Mouse (Mus musculus) midbrain, embryonic 13.5 days (tissue): ENCODE measurements around the gene Tnfrsf1b. TPM values are rescaled to one million over a fixed set of nuclear protein-coding genes. Genes with fewer than 3 reads are reported as not detected.

Source experiments
- ATAC-seq: fragments of 200-750 bp; cut with Nextera tagmentation; 2 replicates; pipeline ENCODE4 v1.8.0; 2017; ENCODE audit warnings: mild to moderate bottlenecking, moderate TSS enrichment, moderate library complexity
- H3K27ac ChIP-seq: fragments of 300-500 bp; sonication (generic); 2 replicates; pipeline ENCODE4 v1.5.1; 2015; ENCODE audit warnings: inconsistent platforms, mild to moderate bottlenecking, moderate library complexity
- H3K27me3 ChIP-seq: fragments of 300-500 bp; sonication (generic); 2 replicates; pipeline ENCODE4 v1.6.1; 2015; ENCODE audit warnings: mild to moderate bottlenecking, inconsistent platforms
- H3K36me3 ChIP-seq: fragments of 300-500 bp; sonication (generic); 2 replicates; pipeline ENCODE4 v1.6.1; 2015; ENCODE audit warnings: mild to moderate bottlenecking, inconsistent platforms
- H3K4me1 ChIP-seq: fragments of 300-500 bp; sonication (generic); replicated peaks from 2 replicates; pipeline ENCODE4 v1.6.1; 2015; ENCODE audit warnings: inconsistent platforms
- H3K4me2 ChIP-seq: fragments of 300-500 bp; sonication (generic); replicated peaks from 2 replicates; pipeline ENCODE4 v1.6.1; 2015; ENCODE audit warnings: moderate library complexity, mild to moderate bottlenecking, inconsistent platforms
- H3K4me3 ChIP-seq: fragments of 300-500 bp; sonication (generic); replicated peaks from 2 replicates; pipeline ENCODE4 v1.5.1; 2015; ENCODE audit warnings: mild to moderate bottlenecking, inconsistent platforms
- H3K9ac ChIP-seq: fragments of 300-500 bp; sonication (generic); replicated peaks from 2 replicates; pipeline ENCODE4 v1.6.1; 2015; ENCODE audit warnings: mild to moderate bottlenecking, inconsistent platforms
- H3K9me3 ChIP-seq: fragments of 300-500 bp; sonication (generic); 2 replicates; pipeline ENCODE4 v1.6.1; 2016; ENCODE audit warnings: mild to moderate bottlenecking, inconsistent platforms
- WGBS: fragments of 180-500 bp; shearing (Covaris S2); methylation state at CpG from one replicate; pipeline ENCODE4 v1.1.7; 2015; 5-methylcytosine and 5-hydroxymethylcytosine counted together
- polyA plus RNA-seq: library from polyadenylated mRNA; unstranded; fragments of >200 nt; fragmentation: Nextera tagmentation; extraction: Ambion mirVana; gene quantifications from 2 replicates; pipeline ENCODE4 v1.2.1, GENCODE M21; 2015

The Tnfrsf1b gene
- polyA plus RNA-seq, result 1.8 and 2.0 TPM in 2 replicates

GRCm38 (mm10) chr4:145246173-145247011, at the start of gene Tnfrsf1b:
Gene Tnfrsf1b (minus strand): TSS chr4:145246870.
- H3K4me2 ChIP-seq, result peak within 1 kb of the TSS; percentile 67
- WGBS, result 1% methylated on average over 47 of the region's 47 CpGs
- peak within 1 kb of the TSS; percentile 52; the same call in 1 of the 2 replicates for H3K9ac ChIP-seq
- H3K27me3 ChIP-seq, result peaks cover 32% of the 10 kb centered on the region
- no peak within 1 kb of the TSS for H3K27ac ChIP-seq
- H3K36me3 ChIP-seq, result no peaks in the 10 kb centered on the region
- ATAC-seq, result peak; percentile 68
- peaks cover 9% of the 10 kb centered on the region for H3K4me1 ChIP-seq
- H3K4me3 ChIP-seq, result peak within 1 kb of the TSS; percentile 43
- H3K9me3 ChIP-seq, result no peaks in the 10 kb centered on the region

GRCm38 (mm10) chr4:145295589-145296300, 49.1 kb upstream of the Tnfrsf1b start:
- Histone ChIP-seq H3K4me2 (no peak overlapping the region), H3K4me3 (no peak overlapping the region), H3K9me3 (no peaks in the 10 kb centered on the region), H3K36me3 (no peaks in the 10 kb centered on the region), H3K27ac (no peak overlapping the region), H3K27me3 (no peaks in the 10 kb centered on the region), H3K9ac (no peak overlapping the region), H3K4me1 (no peaks in the 10 kb centered on the region)
- 45% methylated on average over 5 of the region's 5 CpGs for WGBS
- ATAC-seq, result no peak

- H3K4me2 ChIP-seq, result no peak overlapping the region
- H3K36me3 ChIP-seq, result no peaks in the 10 kb centered on the region
- H3K4me3 ChIP-seq, result no peak overlapping the region
- no peak overlapping the region for H3K27ac ChIP-seq
- H3K27me3 ChIP-seq, result no peaks in the 10 kb centered on the region
- H3K9ac ChIP-seq, result no peak overlapping the region
- ATAC-seq, result no peak
- 90% methylated on average over 5 of the region's 5 CpGs for WGBS
- no peaks in the 10 kb centered on the region for H3K4me1 ChIP-seq
- H3K9me3 ChIP-seq, result no peaks in the 10 kb centered on the region
These were observed 47.9 kb upstream of the Tnfrsf1b start for GRCm38 (mm10) chr4:145294588-145294987.

GRCm38 (mm10) chr4:145286369-145287120, 39.9 kb upstream of the Tnfrsf1b start:
- Histone ChIP-seq H3K4me3 (no peak overlapping the region), H3K36me3 (no peaks in the 10 kb centered on the region), H3K27ac (no peak overlapping the region), H3K9ac (no peak overlapping the region), H3K9me3 (no peaks in the 10 kb centered on the region), H3K27me3 (no peaks in the 10 kb centered on the region), H3K4me2 (no peak overlapping the region), H3K4me1 (no peaks in the 10 kb centered on the region)
- ATAC-seq, result peak; percentile 86
- 57% methylated on average over 4 of the region's 4 CpGs for WGBS

- no peaks in the 10 kb centered on the region for H3K9me3 ChIP-seq
- no peaks in the 10 kb centered on the region for H3K36me3 ChIP-seq
- 95% methylated on average over 4 of the region's 4 CpGs for WGBS
- no peak overlapping the region for H3K9ac ChIP-seq
- no peak overlapping the region for H3K4me2 ChIP-seq
- H3K4me3 ChIP-seq, result no peak overlapping the region
- H3K27me3 ChIP-seq, result no peaks in the 10 kb centered on the region
- no peak for ATAC-seq
- H3K4me1 ChIP-seq, result no peaks in the 10 kb centered on the region
- H3K27ac ChIP-seq, result no peak overlapping the region
These were observed 38.0 kb upstream of the Tnfrsf1b start for GRCm38 (mm10) chr4:145284675-145285074.

GRCm38 (mm10) chr4:145283441-145283840, 36.8 kb upstream of the Tnfrsf1b start:
- ATAC-seq, result no peak
- WGBS, result 80% methylated on average over 6 of the region's 6 CpGs

GRCm38 (mm10) chr4:145280966-145281365, 34.3 kb upstream of the Tnfrsf1b start:
- no peak for ATAC-seq
- Histone ChIP-seq H3K27me3 (no peaks in the 10 kb centered on the region), H3K9me3 (no peaks in the 10 kb centered on the region), H3K27ac (no peak overlapping the region), H3K4me2 (no peak overlapping the region), H3K9ac (no peak overlapping the region), H3K4me3 (no peak overlapping the region), H3K4me1 (no peaks in the 10 kb centered on the region), H3K36me3 (no peaks in the 10 kb centered on the region)
- WGBS, result 92% methylated on average over 6 of the region's 6 CpGs

More at GRCm38 (mm10) chr4:145283441-145283840, 36.8 kb upstream of the Tnfrsf1b start:
- no peaks in the 10 kb centered on the region for H3K36me3 ChIP-seq
- H3K4me1 ChIP-seq, result no peaks in the 10 kb centered on the region
- no peak overlapping the region for H3K27ac ChIP-seq
- H3K9me3 ChIP-seq, result no peaks in the 10 kb centered on the region
- no peak overlapping the region for H3K4me3 ChIP-seq
- H3K4me2 ChIP-seq, result no peak overlapping the region
- H3K9ac ChIP-seq, result no peak overlapping the region
- no peaks in the 10 kb centered on the region for H3K27me3 ChIP-seq

GRCm38 (mm10) chr4:145278724-145279370, 32.2 kb upstream of the Tnfrsf1b start:
- Histone ChIP-seq H3K27ac (no peak overlapping the region), H3K27me3 (no peaks in the 10 kb centered on the region), H3K4me2 (no peak overlapping the region), H3K4me3 (no peak overlapping the region), H3K9ac (no peak overlapping the region), H3K4me1 (no peaks in the 10 kb centered on the region), H3K9me3 (no peaks in the 10 kb centered on the region), H3K36me3 (no peaks in the 10 kb centered on the region)
- 82% methylated on average over 3 of the region's 3 CpGs for WGBS
- ATAC-seq, result no peak

- no peak overlapping the region for H3K9ac ChIP-seq
- H3K9me3 ChIP-seq, result no peaks in the 10 kb centered on the region
- 90% methylated on average over 2 of the region's 2 CpGs for WGBS
- no peak for ATAC-seq
- H3K4me2 ChIP-seq, result no peak overlapping the region
- H3K36me3 ChIP-seq, result no peaks in the 10 kb centered on the region
- H3K27me3 ChIP-seq, result no peaks in the 10 kb centered on the region
- H3K4me1 ChIP-seq, result no peaks in the 10 kb centered on the region
- H3K4me3 ChIP-seq, result no peak overlapping the region
- no peak overlapping the region for H3K27ac ChIP-seq
These were observed 31.6 kb upstream of the Tnfrsf1b start for GRCm38 (mm10) chr4:145278231-145278630.

GRCm38 (mm10) chr4:145276368-145277249, 29.9 kb upstream of the Tnfrsf1b start:
- Histone ChIP-seq H3K9ac (no peak overlapping the region), H3K27me3 (no peaks in the 10 kb centered on the region), H3K4me1 (no peaks in the 10 kb centered on the region), H3K36me3 (no peaks in the 10 kb centered on the region), H3K27ac (no peak overlapping the region), H3K9me3 (no peaks in the 10 kb centered on the region), H3K4me3 (no peak overlapping the region), H3K4me2 (no peak overlapping the region)
- WGBS, result 80% methylated on average over 6 of the region's 6 CpGs
- no peak for ATAC-seq

GRCm38 (mm10) chr4:145274887-145275286, 28.2 kb upstream of the Tnfrsf1b start:
- no peaks in the 10 kb centered on the region for H3K9me3 ChIP-seq
- no peak overlapping the region for H3K9ac ChIP-seq
- H3K4me2 ChIP-seq, result no peak overlapping the region
- no peaks in the 10 kb centered on the region for H3K4me1 ChIP-seq
- no peak overlapping the region for H3K4me3 ChIP-seq
- H3K36me3 ChIP-seq, result no peaks in the 10 kb centered on the region
- no peak overlapping the region for H3K27ac ChIP-seq
- WGBS, result 97% methylated on average over 5 of the region's 5 CpGs
- H3K27me3 ChIP-seq, result no peaks in the 10 kb centered on the region
- ATAC-seq, result no peak
